Mouse (Mus musculus): ENCODE measurements around the gene Utp4.

- TF ChIP-seq POLR2A (IDR thresholded peaks at IDR 0.05; ENCODE audit: control insufficient read depth in 1 of 2, insufficient read depth in 1 of 2, low read depth in 1 of 2, low read length in 2 of 2, poor library complexity in 1 of 2): no peak
- TF ChIP-seq POLR2AphosphoS5 (IDR thresholded peaks at IDR 0.05; ENCODE audit: borderline replicate concordance, low read depth, low read length): no peak
- no peak for TF ChIP-seq CTCF (IDR thresholded peaks at IDR 0.05 in 2 of 3, conservative IDR thresholded peaks at IDR 0.05 in 1 of 3; ENCODE audit: control insufficient read depth in 1 of 3, insufficient read depth in 1 of 3, low read depth in 2 of 3, low read length in 3 of 3, poor library complexity in 1 of 3, severe bottlenecking in 1 of 3)
- no peak for TF ChIP-seq ZKSCAN1 (IDR thresholded peaks at IDR 0.05; ENCODE audit: low read depth, low read length)
- no peak for TF ChIP-seq ZC3H11A (IDR thresholded peaks at IDR 0.05; ENCODE audit: low read depth, low read length)
- no peak for TF ChIP-seq NRF1 (IDR thresholded peaks at IDR 0.05; ENCODE audit: insufficient read depth, low read depth, low read length, poor library complexity, severe bottlenecking)
- TF ChIP-seq CHD2 (IDR thresholded peaks at IDR 0.05; ENCODE audit: low read length): no peak
- TF ChIP-seq BHLHE40 (IDR thresholded peaks at IDR 0.05; ENCODE audit: borderline replicate concordance, low read depth, low read length): no peak
- TF ChIP-seq GATA1 (IDR thresholded peaks at IDR 0.05; ENCODE audit: low read depth, low read length): no peak
- no peak for TF ChIP-seq MEF2A (IDR thresholded peaks at IDR 0.05; ENCODE audit: extremely low read depth, insufficient replicate concordance, low read depth, low read length, poor library complexity, severe bottlenecking)
- peak; percentile 91; the same call in 1 of the 2 replicates for TF ChIP-seq CHD1 (IDR thresholded peaks at IDR 0.05; ENCODE audit: low read depth, low read length)
- no peak for TF ChIP-seq ELF1 (IDR thresholded peaks at IDR 0.05; ENCODE audit: low read depth, low read length)
- no peak for TF ChIP-seq KAT2A (conservative IDR thresholded peaks at IDR 0.05; ENCODE audit: low read depth, low read length)
Observed at GRCm38 (mm10) chr8:106892806-106893451, 507 bp upstream of the Utp4 start.
